Mouse (Mus musculus): ENCODE data around the gene Necab2.

DNA sequence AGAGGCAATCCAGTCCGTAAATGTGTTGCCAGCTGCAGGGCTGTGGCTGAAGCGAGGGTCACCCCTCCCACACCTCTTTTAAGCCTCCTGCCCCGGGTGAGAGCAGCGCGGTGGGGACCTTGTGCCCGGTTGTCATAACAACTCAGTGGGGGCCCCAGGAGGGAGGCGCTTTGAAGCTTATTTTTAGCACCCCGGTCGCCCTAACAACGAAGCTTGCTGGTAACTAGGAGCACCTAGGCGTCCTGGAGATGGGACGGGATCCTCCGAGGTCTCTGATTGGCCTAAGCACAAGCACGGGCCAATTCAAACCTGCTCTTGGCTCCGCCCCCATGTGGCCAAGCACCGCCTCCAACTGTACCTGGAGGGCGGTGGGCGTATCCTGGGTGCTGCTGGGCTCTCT, 19.6 kb downstream of the Necab2 start:
- TF ChIP-seq CTCF (IDR thresholded peaks at IDR 0.05; ENCODE audit: low read depth) = no peak
- TF ChIP-seq EP300 (IDR thresholded peaks at IDR 0.05; ENCODE audit: low read depth) = no peak

All from liver, postnatal 0 days (tissue).